Mouse (Mus musculus): Measurements from ENCODE around the gene Zyg11b.
A peak's percentile ranks its signal among the peaks of the same experiment; 100 is the strongest.

DNA sequence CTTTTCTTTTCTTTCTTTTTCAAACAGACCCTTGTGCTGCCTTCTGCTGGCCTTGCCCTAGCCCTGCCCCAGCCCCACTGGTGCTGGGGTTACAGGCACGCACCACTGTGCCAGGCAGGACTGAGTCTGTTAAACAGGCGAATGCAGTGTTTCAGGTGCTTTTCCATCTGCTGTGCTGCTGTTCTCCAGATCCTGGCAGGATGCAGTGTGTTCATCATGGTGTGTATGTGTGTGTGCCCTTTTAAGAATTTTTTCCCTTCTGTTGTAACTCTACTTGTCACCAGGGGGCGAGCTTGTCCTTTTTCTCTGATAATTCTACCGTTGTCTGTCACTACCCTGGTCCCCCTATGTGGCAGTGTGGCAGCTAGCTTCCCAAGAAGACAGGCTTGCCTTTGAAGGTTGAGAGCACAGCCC lies 38.4 kb upstream of the Zyg11b start:
- TF ChIP-seq CHD1 (IDR thresholded peaks at IDR 0.05; ENCODE audit: low read depth, low read length) (no peak), TBP (conservative IDR thresholded peaks at IDR 0.05; ENCODE audit: low read depth, low read length) (no peak), POLR2A (IDR thresholded peaks at IDR 0.05; ENCODE audit: low read depth, low read length) (no peak), NRF1 (IDR thresholded peaks at IDR 0.05; ENCODE audit: low read depth, low read length) (no peak), CTCF (conservative IDR thresholded peaks at IDR 0.05 in 1 of 2, IDR thresholded peaks at IDR 0.05 in 1 of 2; ENCODE audit: low read depth in 2 of 2, low read length in 2 of 2) (peak; percentile 64 to 91; a peak in 3 of 4 replicates), MAX (IDR thresholded peaks at IDR 0.05; ENCODE audit: low read length) (no peak), CHD2 (IDR thresholded peaks at IDR 0.05; ENCODE audit: low read length) (no peak), TCF12 (IDR thresholded peaks at IDR 0.05; ENCODE audit: low read depth, low read length) (no peak), E2F4 (IDR thresholded peaks at IDR 0.05; ENCODE audit: insufficient replicate concordance, low read depth, low read length) (no peak), POLR2AphosphoS2 (IDR thresholded peaks at IDR 0.05; ENCODE audit: low read depth, low read length) (no peak), IRF4 (IDR thresholded peaks at IDR 0.05; ENCODE audit: low read depth, low read length) (peak; percentile 15; the same call in 1 of the 2 replicates)
